Mouse (Mus musculus): Measurements from ENCODE around the gene Gmnn. TPM values are rescaled to one million over a fixed set of nuclear protein-coding genes. Genes with fewer than 3 reads are reported as not detected.

The Gmnn gene
- polyA plus RNA-seq, 1 experiment from 2014 or later, result 103 TPM

- Histone ChIP-seq H3K27ac (ENCODE audit: low read length) (no peak overlapping the region), H3K9me3 (ENCODE audit: control insufficient read depth, low read length) (no peaks in the 10 kb centered on the region), H3K4me2 (ENCODE audit: low read depth, low read length) (no peak overlapping the region), H3K27me3 (ENCODE audit: control insufficient read depth, insufficient read depth, low read depth, low read length) (no peaks in the 10 kb centered on the region), H3K9ac (ENCODE audit: low read length) (no peak overlapping the region), H3K4me3 (ENCODE audit: low read length) (no peak overlapping the region), H3K4me1 (replicated peaks; ENCODE audit: control insufficient read depth, insufficient read depth, low read length) (no peaks in the 10 kb centered on the region; the same call in 1 of the 2 replicates), H3K36me3 (ENCODE audit: control insufficient read depth, insufficient read depth, low read length) (no peaks in the 10 kb centered on the region)
- no peak for ATAC-seq (ENCODE audit: low read depth)
- WGBS, result 95% methylated on average over 4 of the region's 4 CpGs
Observed at GRCm38 (mm10) chr13:24798686-24799085, 37.0 kb upstream of the Gmnn start.

DNA sequence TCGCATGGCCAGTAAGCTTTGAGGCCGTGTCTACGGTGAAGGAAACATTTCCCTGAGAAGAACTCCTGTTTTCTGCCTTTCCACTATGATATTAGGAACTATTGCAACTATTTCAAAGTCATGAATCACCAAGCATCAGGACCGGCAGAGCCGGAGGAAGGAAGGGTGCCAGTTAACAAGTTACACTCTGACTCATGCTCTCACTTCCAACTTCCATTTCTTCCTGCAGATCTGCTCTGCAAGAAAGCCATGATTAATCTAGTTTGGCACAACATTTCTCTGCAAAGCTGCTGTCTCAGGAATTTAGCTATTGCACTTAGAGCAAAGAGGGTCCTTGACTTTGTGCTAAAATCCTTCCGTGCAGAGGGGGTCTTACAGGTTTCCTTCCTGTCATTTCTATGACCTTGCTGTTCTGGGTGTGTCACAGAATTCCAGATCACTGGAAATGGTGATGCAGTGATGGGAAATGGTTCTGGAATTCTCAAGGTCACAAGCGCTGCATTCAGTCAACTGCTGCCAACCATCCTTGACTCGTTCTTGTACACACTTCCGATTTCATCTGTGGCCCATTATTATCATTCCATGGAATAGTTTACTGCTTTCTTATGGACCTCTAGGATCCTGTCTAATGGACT, 30.8 kb upstream of the Gmnn start:
- no peaks in the 10 kb centered on the region for H3K36me3 ChIP-seq (ENCODE audit: control insufficient read depth, insufficient read depth, low read length)
- H3K9me3 ChIP-seq (ENCODE audit: control insufficient read depth, low read length), result no peaks in the 10 kb centered on the region
- H3K4me2 ChIP-seq (ENCODE audit: low read depth, low read length), result no peak overlapping the region
- 66% methylated on average over 9 of the region's 9 CpGs for WGBS
- H3K9ac ChIP-seq (ENCODE audit: low read length), result no peak overlapping the region
- no peak overlapping the region for H3K4me3 ChIP-seq (ENCODE audit: low read length)
- no peak for ATAC-seq (ENCODE audit: low read depth)
- no peaks in the 10 kb centered on the region; the same call in 1 of the 2 replicates for H3K4me1 ChIP-seq (replicated peaks; ENCODE audit: control insufficient read depth, insufficient read depth, low read length)
- no peak overlapping the region for H3K27ac ChIP-seq (ENCODE audit: low read length)
- no peaks in the 10 kb centered on the region for H3K27me3 ChIP-seq (ENCODE audit: control insufficient read depth, insufficient read depth, low read depth, low read length)

GRCm38 (mm10) chr13:24791349-24791748, 29.6 kb upstream of the Gmnn start:
- Histone ChIP-seq H3K4me3 (ENCODE audit: low read length) (no peak overlapping the region), H3K36me3 (ENCODE audit: control insufficient read depth, insufficient read depth, low read length) (no peaks in the 10 kb centered on the region), H3K9ac (ENCODE audit: low read length) (no peak overlapping the region), H3K27me3 (ENCODE audit: control insufficient read depth, insufficient read depth, low read depth, low read length) (no peaks in the 10 kb centered on the region), H3K9me3 (ENCODE audit: control insufficient read depth, low read length) (no peaks in the 10 kb centered on the region), H3K4me1 (replicated peaks; ENCODE audit: control insufficient read depth, insufficient read depth, low read length) (no peaks in the 10 kb centered on the region; the same call in 1 of the 2 replicates), H3K4me2 (ENCODE audit: low read depth, low read length) (no peak overlapping the region), H3K27ac (ENCODE audit: low read length) (no peak overlapping the region)
- WGBS, result 56% methylated on average over 2 of the region's 2 CpGs
- ATAC-seq (ENCODE audit: low read depth), result no peak

GRCm38 (mm10) chr13:24787477-24787876, 25.8 kb upstream of the Gmnn start:
- no peak overlapping the region for H3K4me2 ChIP-seq (ENCODE audit: low read depth, low read length)
- no peaks in the 10 kb centered on the region for H3K36me3 ChIP-seq (ENCODE audit: control insufficient read depth, insufficient read depth, low read length)
- no peaks in the 10 kb centered on the region for H3K27me3 ChIP-seq (ENCODE audit: control insufficient read depth, insufficient read depth, low read depth, low read length)
- WGBS, result 80% methylated on average over 5 of the region's 5 CpGs
- no peak for ATAC-seq (ENCODE audit: low read depth)
- no peak overlapping the region for H3K9ac ChIP-seq (ENCODE audit: low read length)
- no peaks in the 10 kb centered on the region for H3K9me3 ChIP-seq (ENCODE audit: control insufficient read depth, low read length)
- H3K4me1 ChIP-seq (replicated peaks; ENCODE audit: control insufficient read depth, insufficient read depth, low read length), result no peaks in the 10 kb centered on the region; the same call in none of the 2 replicates
- no peak overlapping the region for H3K4me3 ChIP-seq (ENCODE audit: low read length)
- H3K27ac ChIP-seq (ENCODE audit: low read length), result no peak overlapping the region

GRCm38 (mm10) chr13:24786014-24786490, 24.3 kb upstream of the Gmnn start:
- H3K9ac ChIP-seq (ENCODE audit: low read length), result no peak overlapping the region
- no peak overlapping the region for H3K27ac ChIP-seq (ENCODE audit: low read length)
- no peaks in the 10 kb centered on the region for H3K36me3 ChIP-seq (ENCODE audit: control insufficient read depth, insufficient read depth, low read length)
- no peak overlapping the region for H3K4me3 ChIP-seq (ENCODE audit: low read length)
- H3K27me3 ChIP-seq (ENCODE audit: control insufficient read depth, insufficient read depth, low read depth, low read length), result no peaks in the 10 kb centered on the region
- no peaks in the 10 kb centered on the region; the same call in 1 of the 2 replicates for H3K4me1 ChIP-seq (replicated peaks; ENCODE audit: control insufficient read depth, insufficient read depth, low read length)
- no peaks in the 10 kb centered on the region for H3K9me3 ChIP-seq (ENCODE audit: control insufficient read depth, low read length)
- H3K4me2 ChIP-seq (ENCODE audit: low read depth, low read length), result no peak overlapping the region
- WGBS, result 51% methylated on average over 11 of the region's 11 CpGs
- no peak for ATAC-seq (ENCODE audit: low read depth)

DNA sequence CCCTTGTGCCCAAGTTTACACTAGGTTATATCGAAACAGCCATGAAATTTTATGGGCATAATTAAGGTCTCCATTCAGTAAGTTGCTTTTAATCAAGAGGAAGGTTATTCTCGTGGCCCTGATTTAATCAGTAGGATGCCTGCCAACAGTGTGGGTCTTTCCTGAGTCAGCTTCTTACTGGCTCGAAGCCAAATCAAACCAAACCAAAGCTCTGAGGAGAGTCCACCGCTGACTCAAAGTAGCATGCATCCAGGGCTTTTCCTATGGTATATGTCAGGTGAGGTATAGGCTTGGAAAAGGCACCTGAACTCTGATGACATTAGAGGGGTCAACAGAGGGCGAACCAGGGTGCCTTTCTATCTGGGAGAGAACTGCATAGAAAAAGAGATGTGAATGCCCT, 20.2 kb upstream of the Gmnn start:
- Histone ChIP-seq H3K36me3 (ENCODE audit: control insufficient read depth, insufficient read depth, low read length) (no peaks in the 10 kb centered on the region), H3K9ac (ENCODE audit: low read length) (no peak overlapping the region), H3K9me3 (ENCODE audit: control insufficient read depth, low read length) (no peaks in the 10 kb centered on the region), H3K27me3 (ENCODE audit: control insufficient read depth, insufficient read depth, low read depth, low read length) (no peaks in the 10 kb centered on the region), H3K4me2 (ENCODE audit: low read depth, low read length) (no peak overlapping the region), H3K4me1 (replicated peaks; ENCODE audit: control insufficient read depth, insufficient read depth, low read length) (no peaks in the 10 kb centered on the region; the same call in 1 of the 2 replicates), H3K4me3 (ENCODE audit: low read length) (no peak overlapping the region), H3K27ac (ENCODE audit: low read length) (no peak overlapping the region)
- ATAC-seq (ENCODE audit: low read depth), result no peak
- WGBS, result 45% methylated on average over 5 of the region's 5 CpGs

DNA sequence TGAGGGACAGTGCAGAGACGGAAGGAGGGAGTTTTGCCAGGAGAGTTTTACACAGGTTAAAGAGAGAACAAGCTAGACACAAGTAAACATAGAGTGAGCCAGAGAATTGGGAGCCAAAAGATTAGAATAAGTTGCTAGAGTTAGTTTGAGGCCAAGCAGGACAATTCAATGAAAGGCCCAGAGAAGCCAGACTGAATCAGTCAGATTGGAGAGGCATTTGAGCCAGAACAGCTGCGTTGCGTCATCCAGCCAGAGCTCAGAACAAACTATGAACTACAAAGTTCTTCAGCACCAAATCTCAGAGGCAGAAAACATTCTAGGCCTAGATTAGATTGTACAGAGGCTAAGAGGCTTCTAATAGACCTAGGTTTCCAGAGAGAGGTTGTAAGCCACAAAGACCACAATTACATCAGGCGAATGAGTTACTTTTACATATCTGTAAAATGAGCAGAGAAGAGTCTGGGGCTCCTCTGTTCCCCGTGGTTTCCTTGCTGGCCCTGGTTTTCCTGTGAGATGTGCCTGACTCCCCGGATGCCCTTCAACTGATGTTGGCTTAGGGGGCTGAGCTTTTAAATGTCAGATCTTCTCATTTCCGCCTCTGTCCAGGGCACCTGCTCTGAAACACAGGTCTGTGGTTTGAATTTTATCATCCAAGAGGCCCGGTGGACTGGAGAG, 17.1 kb upstream of the Gmnn start:
- Histone ChIP-seq H3K4me2 (ENCODE audit: low read depth, low read length) (no peak overlapping the region), H3K4me3 (ENCODE audit: low read length) (no peak overlapping the region), H3K36me3 (ENCODE audit: control insufficient read depth, insufficient read depth, low read length) (no peaks in the 10 kb centered on the region), H3K27me3 (ENCODE audit: control insufficient read depth, insufficient read depth, low read depth, low read length) (no peaks in the 10 kb centered on the region), H3K4me1 (replicated peaks; ENCODE audit: control insufficient read depth, insufficient read depth, low read length) (no peaks in the 10 kb centered on the region; the same call in 1 of the 2 replicates), H3K27ac (ENCODE audit: low read length) (no peak overlapping the region), H3K9ac (ENCODE audit: low read length) (no peak overlapping the region), H3K9me3 (ENCODE audit: control insufficient read depth, low read length) (no peaks in the 10 kb centered on the region)
- 69% methylated on average over 8 of the region's 8 CpGs for WGBS
- ATAC-seq (ENCODE audit: low read depth), result no peak

GRCm38 (mm10) chr13:24778026-24778425, 16.3 kb upstream of the Gmnn start:
- no peaks in the 10 kb centered on the region for H3K36me3 ChIP-seq (ENCODE audit: control insufficient read depth, insufficient read depth, low read length)
- no peak for ATAC-seq (ENCODE audit: low read depth)
- H3K27me3 ChIP-seq (ENCODE audit: control insufficient read depth, insufficient read depth, low read depth, low read length), result no peaks in the 10 kb centered on the region
- 78% methylated on average over 2 of the region's 2 CpGs for WGBS
- H3K9ac ChIP-seq (ENCODE audit: low read length), result no peak overlapping the region
- H3K9me3 ChIP-seq (ENCODE audit: control insufficient read depth, low read length), result no peaks in the 10 kb centered on the region
- H3K27ac ChIP-seq (ENCODE audit: low read length), result no peak overlapping the region
- H3K4me1 ChIP-seq (replicated peaks; ENCODE audit: control insufficient read depth, insufficient read depth, low read length), result no peaks in the 10 kb centered on the region; the same call in 1 of the 2 replicates
- H3K4me2 ChIP-seq (ENCODE audit: low read depth, low read length), result no peak overlapping the region
- H3K4me3 ChIP-seq (ENCODE audit: low read length), result no peak overlapping the region

DNA sequence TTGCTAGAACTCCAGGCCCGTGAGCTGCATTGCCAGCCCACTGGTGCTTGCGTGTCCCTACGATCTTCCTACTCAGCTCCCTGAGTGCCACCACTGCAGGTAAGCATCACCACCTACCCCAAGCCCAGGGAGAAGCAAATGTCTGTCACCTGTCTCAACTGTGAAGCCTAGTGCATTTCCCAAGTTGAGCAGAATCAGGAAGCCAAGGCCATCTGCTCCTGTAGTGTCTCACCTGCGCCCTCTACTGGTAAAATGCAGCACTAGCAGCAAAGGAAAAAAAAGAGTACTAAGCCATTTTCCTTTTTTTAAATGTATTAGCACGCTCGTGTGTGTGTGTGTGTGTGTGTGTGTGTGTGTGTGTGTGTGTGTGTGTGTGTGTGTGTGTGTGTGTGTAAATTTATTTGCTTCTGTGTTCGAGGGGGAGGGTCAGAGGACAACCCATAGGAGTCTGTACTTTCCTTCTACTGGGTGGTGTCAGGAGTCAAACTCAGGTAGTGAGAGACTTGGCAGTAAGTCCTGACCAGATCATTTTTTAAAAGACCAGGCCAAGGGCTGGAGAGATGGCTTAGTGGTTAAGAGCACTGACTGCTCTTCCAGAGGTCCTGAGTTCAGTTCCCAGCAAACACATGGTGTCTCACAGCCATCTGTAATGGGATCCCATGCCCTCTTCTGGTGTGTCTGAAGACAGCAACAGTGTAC, 14.6 kb upstream of the Gmnn start:
- Histone ChIP-seq H3K27ac (ENCODE audit: low read length) (no peak overlapping the region), H3K4me1 (replicated peaks; ENCODE audit: control insufficient read depth, insufficient read depth, low read length) (no peaks in the 10 kb centered on the region), H3K36me3 (ENCODE audit: control insufficient read depth, insufficient read depth, low read length) (no peaks in the 10 kb centered on the region), H3K9ac (ENCODE audit: low read length) (no peak overlapping the region), H3K27me3 (ENCODE audit: control insufficient read depth, insufficient read depth, low read depth, low read length) (no peaks in the 10 kb centered on the region), H3K9me3 (ENCODE audit: control insufficient read depth, low read length) (no peaks in the 10 kb centered on the region), H3K4me3 (ENCODE audit: low read length) (no peak overlapping the region), H3K4me2 (ENCODE audit: low read depth, low read length) (no peak overlapping the region)
- ATAC-seq (ENCODE audit: low read depth), result no peak
- whole genome bisulfite sequencing, result 48% methylated on average over 7 of the region's 7 CpGs

Measured in lung, embryonic 16.5 days (tissue).